Mouse (Mus musculus) ovary, postnatal 14 days (tissue): ENCODE measurements around the gene Lsm14a.

Experiments used
- DNase-seq: peaks from one replicate; pipeline ENCODE4 v3.0.0; 2022; ENCODE audit warnings: low spot score

The Lsm14a gene

GRCm38 (mm10) chr7:34309186-34309764 is 83.8 kb downstream of the Lsm14a start:
- DNase-seq = no peak

GRCm38 (mm10) chr7:34308586-34308985 is 84.5 kb downstream of the Lsm14a start:
- DNase-seq = no peak

GRCm38 (mm10) chr7:34305454-34305853 is 87.7 kb downstream of the Lsm14a start:
- no peak for DNase-seq

- DNase-seq = no peak
These were observed 90.5 kb downstream of the Lsm14a start for GRCm38 (mm10) chr7:34302651-34303050.

- no peak for DNase-seq
These were observed 91.2 kb downstream of the Lsm14a start for GRCm38 (mm10) chr7:34301952-34302351.

- no peak for DNase-seq
These were observed 94.3 kb downstream of the Lsm14a start for GRCm38 (mm10) chr7:34298818-34299217.

- DNase-seq = no peak
These were observed 97.0 kb downstream of the Lsm14a start for GRCm38 (mm10) chr7:34296124-34296523.
